Mouse (Mus musculus) cerebellum, adult 2 months (tissue): ENCODE data around the gene Inhbb.

ENCODE experiments used
- CTCF ChIP-seq: fragments of 200-500 bp; IDR thresholded peaks from 2 replicates; pipeline ENCODE4 v1.5.1; 2011; ENCODE audit warnings: low read depth, mild to moderate bottlenecking, control low read depth, low read length, moderate library complexity, borderline replicate concordance; ENCODE audit not compliant: insufficient read depth
- POLR2A ChIP-seq: fragments of 200-500 bp; IDR thresholded peaks from 2 replicates; pipeline ENCODE4 v1.6.1; 2011; ENCODE audit warnings: low read length, control low read depth, borderline replicate concordance; ENCODE audit not compliant: insufficient read depth

- TF ChIP-seq CTCF (no peak), POLR2A (no peak)
Observed at GRCm38 (mm10) chr1:119398640-119399039, 23.4 kb downstream of the Inhbb start.
